Mouse (Mus musculus) kidney, adult 2 months (tissue): ENCODE data around the gene Sun1. TPM values are rescaled to one million over a fixed set of nuclear protein-coding genes. Genes with fewer than 3 reads are reported as not detected.

Experiments
- DNase-seq: peaks from one replicate; pipeline ENCODE4 v3.0.0; 2021
- H3K27ac ChIP-seq: fragments of 200-500 bp; 2 replicates; pipeline ENCODE4 v1.5.1; 2012; ENCODE audit warnings: low read depth, low read length, control low read depth, inconsistent platforms; ENCODE audit not compliant: insufficient read depth
- H3K27me3 ChIP-seq: fragments of 200-500 bp; replicated peaks from 2 replicates; pipeline ENCODE4 v1.6.1; 2012; ENCODE audit warnings: mild to moderate bottlenecking, moderate library complexity, low read length, inconsistent platforms; ENCODE audit not compliant: control insufficient read depth, insufficient read depth
- H3K36me3 ChIP-seq: fragments of 200-500 bp; 2 replicates; pipeline ENCODE4 v1.6.1; 2012; ENCODE audit warnings: mild to moderate bottlenecking, moderate library complexity, low read length, inconsistent platforms; ENCODE audit not compliant: control insufficient read depth, insufficient read depth
- H3K4me1 ChIP-seq: fragments of 200-500 bp; 2 replicates; pipeline ENCODE4 v1.6.1; 2011; ENCODE audit warnings: low read length; ENCODE audit not compliant: control insufficient read depth, insufficient read depth
- H3K4me3 ChIP-seq: fragments of 200-500 bp; 2 replicates; pipeline ENCODE4 v1.5.1; 2011; ENCODE audit warnings: mild to moderate bottlenecking, low read depth, low read length, control low read depth; ENCODE audit not compliant: insufficient read depth
- CTCF ChIP-seq: fragments of 200-500 bp; conservative IDR thresholded peaks from 2 replicates; pipeline ENCODE4 v1.5.1; 2011; ENCODE audit warnings: low read depth, mild to moderate bottlenecking, control low read depth, low read length, moderate library complexity, mixed read lengths; ENCODE audit not compliant: insufficient read depth, insufficient read length
- POLR2A ChIP-seq: fragments of 200-500 bp; IDR thresholded peaks from one replicate; pipeline ENCODE4 v1.6.1; 2011; ENCODE audit warnings: low read depth, low read length, control low read depth
- WGBS: fragments of 180-500 bp; shearing (Covaris S2); methylation state at CpG from one replicate; pipeline ENCODE4 v1.1.7; 2018; 5-methylcytosine and 5-hydroxymethylcytosine counted together
- polyA plus RNA-seq: library from polyadenylated mRNA; depleted of rRNA; stranded (reverse); fragments of >200 nt; gene quantifications from 2 replicates; pipeline ENCODE4 v1.2.3, GENCODE M21; 2012

Gene Sun1
- polyA plus RNA-seq, 1 experiment = 40.0 TPM

- Histone ChIP-seq H3K27ac (no peak overlapping the region), H3K4me3 (no peak overlapping the region), H3K27me3 (no peaks in the 10 kb centered on the region), H3K4me1 (no peaks in the 10 kb centered on the region), H3K36me3 (no peaks in the 10 kb centered on the region)
- TF ChIP-seq POLR2A (no peak), CTCF (no peak)
- 57% methylated on average over 8 of the region's 8 CpGs for WGBS
- no peak for DNase-seq
Observed at GRCm38 (mm10) chr5:139285383-139286067, 85.1 kb downstream of the Sun1 start.

DNA sequence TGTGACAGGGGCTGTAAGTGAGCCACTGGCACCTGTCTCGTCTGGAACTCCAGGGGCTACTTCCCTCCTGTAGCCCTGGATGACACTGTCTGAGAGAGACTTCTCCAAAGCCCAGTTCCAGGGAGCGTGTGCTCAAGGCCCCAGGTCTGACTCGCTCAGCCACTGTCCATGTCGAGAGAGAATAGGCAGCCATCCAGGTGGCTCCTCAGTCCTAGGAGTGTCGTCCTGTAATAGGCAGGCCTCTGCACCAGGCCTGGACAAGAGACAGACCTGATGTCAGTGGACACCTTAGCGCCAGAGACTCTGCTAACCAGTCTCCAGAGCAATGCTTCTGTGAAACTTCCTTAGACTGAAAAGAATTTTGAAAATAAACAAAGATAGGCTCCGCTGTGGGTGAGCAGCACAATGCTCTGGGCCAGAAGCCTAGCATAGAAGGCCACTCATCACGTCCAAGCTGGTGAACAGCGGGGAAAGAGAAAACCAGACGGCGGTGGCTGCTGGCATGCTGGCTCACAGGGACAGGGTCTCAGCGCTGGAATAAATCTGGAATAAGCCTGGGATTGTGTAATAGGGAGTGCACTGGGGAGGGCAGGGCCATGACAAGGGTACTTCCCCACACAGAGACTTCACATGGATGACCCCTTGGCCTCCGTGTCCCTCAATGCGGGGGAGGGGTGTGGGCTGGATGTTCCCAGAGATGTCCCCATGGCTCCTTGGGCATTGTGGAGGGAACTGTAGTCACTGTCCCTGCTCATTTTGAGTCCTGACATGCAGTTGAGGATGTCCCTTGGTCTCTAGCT lies 85.9 kb downstream of the Sun1 start:
- no peak overlapping the region for H3K27ac ChIP-seq
- no peak for DNase-seq

DNA sequence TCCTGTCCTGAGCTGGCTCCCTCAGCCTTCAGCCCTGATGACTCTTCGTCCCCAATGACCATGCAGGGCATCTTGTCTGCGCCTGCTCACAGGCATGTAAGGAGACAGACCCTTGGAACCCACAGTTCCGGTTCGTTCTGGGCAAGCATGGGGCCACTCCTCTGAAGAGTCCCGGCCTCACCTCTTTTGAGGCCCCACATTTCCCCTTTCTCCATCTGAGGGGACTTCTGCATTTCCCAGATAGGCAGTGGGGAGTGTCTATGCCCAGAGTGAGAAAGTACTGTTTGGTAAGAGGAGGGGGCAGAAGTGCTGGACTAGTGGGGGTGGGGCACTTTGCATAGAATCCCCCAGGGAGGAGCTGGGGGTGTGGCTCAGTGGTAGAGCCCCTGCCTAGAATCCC lies 86.7 kb downstream of the Sun1 start:
- H3K27me3 ChIP-seq = no peaks in the 10 kb centered on the region
- 88% methylated on average over 5 of the region's 5 CpGs for WGBS
- no peaks in the 10 kb centered on the region for H3K36me3 ChIP-seq
- no peak overlapping the region for H3K4me3 ChIP-seq
- no peaks in the 10 kb centered on the region for H3K4me1 ChIP-seq
- DNase-seq = no peak
- TF ChIP-seq CTCF (no peak), POLR2A (no peak)
- no peak overlapping the region for H3K27ac ChIP-seq

More for the DNA sequence above, 85.9 kb downstream of the Sun1 start:
- Histone ChIP-seq H3K27me3 (no peaks in the 10 kb centered on the region), H3K36me3 (no peaks in the 10 kb centered on the region), H3K4me1 (no peaks in the 10 kb centered on the region), H3K4me3 (no peak overlapping the region)
- WGBS = 69% methylated on average over 14 of the region's 14 CpGs
- TF ChIP-seq POLR2A (no peak), CTCF (no peak)

GRCm38 (mm10) chr5:139287787-139288186 lies 87.3 kb downstream of the Sun1 start:
- 91% methylated on average over 4 of the region's 4 CpGs for WGBS
- no peak overlapping the region for H3K4me3 ChIP-seq
- no peaks in the 10 kb centered on the region for H3K4me1 ChIP-seq
- TF ChIP-seq POLR2A (no peak), CTCF (no peak)
- no peaks in the 10 kb centered on the region for H3K36me3 ChIP-seq
- H3K27ac ChIP-seq = no peak overlapping the region
- no peaks in the 10 kb centered on the region for H3K27me3 ChIP-seq
- no peak for DNase-seq

DNA sequence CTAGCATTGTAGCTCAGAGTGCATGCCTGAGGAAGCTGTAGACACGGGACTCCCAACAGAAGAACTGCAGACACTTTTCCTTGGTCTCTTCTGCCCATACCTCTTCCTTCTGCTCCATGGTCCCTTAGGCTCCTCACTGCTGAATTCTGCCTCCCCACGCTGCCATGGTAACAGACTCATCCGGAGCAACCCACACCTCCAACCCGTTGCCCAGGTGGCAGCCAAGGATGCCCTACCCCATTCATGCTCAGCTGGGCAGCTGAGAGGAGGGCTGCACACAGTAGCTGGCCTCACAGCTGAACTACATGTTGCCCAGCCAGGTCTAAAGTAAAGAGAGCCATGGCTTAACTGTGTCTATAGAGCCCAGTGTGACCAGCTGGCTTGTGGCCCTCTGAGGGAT lies 88.2 kb downstream of the Sun1 start:
- H3K36me3 ChIP-seq = no peaks in the 10 kb centered on the region
- DNase-seq = no peak
- H3K4me3 ChIP-seq = no peak overlapping the region
- H3K4me1 ChIP-seq = no peaks in the 10 kb centered on the region
- 74% methylated on average over 4 of the region's 4 CpGs for WGBS
- no peaks in the 10 kb centered on the region for H3K27me3 ChIP-seq
- TF ChIP-seq CTCF (no peak), POLR2A (no peak)
- no peak overlapping the region for H3K27ac ChIP-seq

DNA sequence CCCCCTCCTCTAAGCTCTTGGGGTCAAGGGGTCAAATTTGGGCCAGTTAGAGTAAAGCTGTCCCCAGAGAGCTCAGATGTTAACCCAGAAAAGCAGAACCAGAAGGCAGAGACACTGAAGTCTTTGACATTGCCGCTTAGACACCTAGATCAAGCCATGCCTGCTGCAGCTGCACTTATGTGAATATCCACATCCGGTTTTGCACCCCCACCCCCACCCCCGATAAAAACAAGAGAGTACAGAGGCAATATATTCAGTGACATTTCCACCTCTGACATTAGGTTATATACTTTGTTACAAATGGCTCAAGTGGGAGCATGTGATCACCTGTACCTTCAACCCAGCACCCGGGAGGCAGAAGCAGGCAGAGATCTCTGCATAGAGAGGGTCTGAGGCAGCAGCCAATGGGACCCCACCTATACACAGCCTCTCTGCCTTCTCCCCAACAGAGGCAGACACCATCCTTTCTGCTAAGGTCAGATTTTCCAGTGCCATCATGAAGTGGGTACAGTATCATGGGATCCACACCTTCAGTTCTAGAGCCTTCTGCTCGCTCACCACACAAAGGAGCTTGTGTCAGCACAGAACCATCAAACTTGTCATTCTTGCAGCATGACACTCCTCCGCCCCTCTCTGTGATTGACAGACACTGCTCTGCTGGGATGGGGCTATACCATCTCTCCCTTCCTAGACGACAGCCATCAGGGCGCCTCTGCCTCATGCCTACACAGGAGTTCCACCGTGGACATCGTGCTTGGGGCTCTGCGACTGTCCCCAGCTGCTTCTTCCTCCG lies 90.2 kb downstream of the Sun1 start:
- DNase-seq = no peak
- Histone ChIP-seq H3K27ac (no peak overlapping the region), H3K36me3 (no peaks in the 10 kb centered on the region), H3K4me1 (no peaks in the 10 kb centered on the region), H3K4me3 (no peak overlapping the region), H3K27me3 (no peaks in the 10 kb centered on the region)
- WGBS = 82% methylated on average over 12 of the region's 12 CpGs
- no peak for TF ChIP-seq POLR2A
- no peak for TF ChIP-seq CTCF
